Mouse (Mus musculus) Patski (cell line): ENCODE measurements around the gene Defb22. TPM values are rescaled to one million over a fixed set of nuclear protein-coding genes. Genes with fewer than 3 reads are reported as not detected.

Experiments used
- ATAC-seq: fragments of 100-300 bp; one replicate; pipeline ENCODE4 v1.8.0; 2021
- CTCF ChIA-PET: fragments of 350-600 bp; sonication (Branson Sonifier 250); formaldehyde crosslinking; loops from one replicate; lab custom pipeline; 2022; ENCODE audit warnings: inconsistent platforms; lab: Charles Lee
- POLR2A ChIA-PET: fragments of 350-600 bp; sonication (Branson Sonifier 250); formaldehyde crosslinking; loops from one replicate; lab custom pipeline; 2022; ENCODE audit warnings: antibody characterized with exemption, inconsistent platforms; lab: Charles Lee
- DNase-seq: peaks from one replicate; pipeline ENCODE4 v3.0.0-alpha.2; 2011; ENCODE audit warnings: low read depth, low spot score
- H3K27me3 ChIP-seq: fragments of 371-371 bp; one replicate; pipeline ENCODE4 v1.5.1; 2021
- CTCF ChIP-seq: fragments of 100-300 bp; IDR thresholded peaks from one replicate; pipeline ENCODE4 v1.5.1; 2021
- in situ Hi-C: fragments of 300-500 bp; cut with MboI; formaldehyde crosslinking; loops from 3 replicates; pipeline ENCODE4 v1.11.1; 2018; ENCODE audit warnings: low pct_unique_long_range_greater_than_20kb, mixed read lengths
- polyA plus RNA-seq: library from polyadenylated mRNA; unstranded; gene quantifications from one replicate; pipeline ENCODE4 v1.2.3, GENCODE M21; 2021

The Defb22 gene
- polyA plus RNA-seq, 1 experiment from 2014 or later, result not detected

- POLR2A ChIA-PET, result no interaction called here
- DNase-seq, result no peak
- in situ Hi-C loops, result no loop called here
These were observed 9.1 kb downstream of the Defb22 start for GRCm38 (mm10) chr2:152480881-152481280.

GRCm38 (mm10) chr2:152476763-152477162 is 13.2 kb downstream of the Defb22 start, which contains the start of gene Defb20:
TSS of gene Defb20 (plus strand) at chr2:152477063.
- ChIA-PET POLR2A (no interaction called here), CTCF (interaction anchor here (1.6 kb wide), 1 partner anchor 13 kb away, joined by 5 read pairs; the partner anchor contains the start of gene Defb22)
- no peak for ATAC-seq
- no peaks in the 10 kb centered on the region for H3K27me3 ChIP-seq
- no peak for TF ChIP-seq CTCF
- no peak for DNase-seq
- in situ Hi-C loops, result loop anchor here (5.0 kb wide), 1 partner anchor 71 kb away; no protein-coding TSS in a partner anchor

More at GRCm38 (mm10) chr2:152480881-152481280, 9.1 kb downstream of the Defb22 start:
- CTCF ChIA-PET, result interaction anchor here (1.2 kb wide), 1 partner anchor 11 kb away, joined by 3 read pairs; no protein-coding TSS in a partner anchor
- H3K27me3 ChIP-seq, result no peaks in the 10 kb centered on the region
- TF ChIP-seq CTCF, result no peak
- no peak for ATAC-seq

- POLR2A ChIA-PET, result no interaction called here
- in situ Hi-C loops, result no loop called here
- peak; percentile 40 for TF ChIP-seq CTCF
- ATAC-seq, result no peak
- CTCF ChIA-PET, result interaction anchor here (0.8 to 3.6 kb wide), 3 partner anchors 54 to 79 kb away, joined by 4 to 13 read pairs (median 4); no protein-coding TSS in a partner anchor
- no peak for DNase-seq
- peaks cover 3% of the 10 kb centered on the region for H3K27me3 ChIP-seq
These were observed 17.5 kb downstream of the Defb22 start for GRCm38 (mm10) chr2:152472434-152472833.

- TF ChIP-seq CTCF, result peak; percentile 73
- DNase-seq (peak; percentile 24), ATAC-seq (no peak)
- peaks cover 3% of the 10 kb centered on the region for H3K27me3 ChIP-seq
- in situ Hi-C loops, result no loop called here
- CTCF ChIA-PET, result interaction anchor here (1.0 to 3.6 kb wide), 2 partner anchors 73 to 116 kb away, joined by 5 to 13 read pairs; no protein-coding TSS in a partner anchor
- POLR2A ChIA-PET, result no interaction called here
These were observed 19.0 kb downstream of the Defb22 start for GRCm38 (mm10) chr2:152470973-152471372.

GRCm38 (mm10) chr2:152464570-152465150 is 25.3 kb downstream of the Defb22 start, which contains the start of gene Defb23:
TSS of gene Defb23 (minus strand) at chr2:152464620.
- POLR2A ChIA-PET, result interaction anchor here (0.6 kb wide), 1 partner anchor 46 kb away, joined by 5 read pairs; no protein-coding TSS in a partner anchor
- in situ Hi-C loops, result no loop called here
- ATAC-seq (no peak), DNase-seq (no peak)
- peaks cover 3% of the 10 kb centered on the region for H3K27me3 ChIP-seq
- CTCF ChIA-PET, result interaction anchor here (2.1 kb wide), 1 partner anchor 80 kb away, joined by 6 read pairs; no protein-coding TSS in a partner anchor
- TF ChIP-seq CTCF, result peak; percentile 28

- ChIA-PET CTCF (no interaction called here), POLR2A (no interaction called here)
- no peak for TF ChIP-seq CTCF
- ATAC-seq (no peak), DNase-seq (peak; percentile 10)
- no peaks in the 10 kb centered on the region for H3K27me3 ChIP-seq
- in situ Hi-C loops, result no loop called here
These were observed 30.7 kb downstream of the Defb22 start for GRCm38 (mm10) chr2:152459241-152459640.

- ChIA-PET POLR2A (interaction anchor here (0.6 kb wide), 1 partner anchor 43 kb away, joined by 4 read pairs; no protein-coding TSS in a partner anchor), CTCF (interaction anchor here (0.9 to 1.1 kb wide), 2 partner anchors 16 to 92 kb away, joined by 3 read pairs; no protein-coding TSS in a partner anchor)
- no peaks in the 10 kb centered on the region for H3K27me3 ChIP-seq
- in situ Hi-C loops, result no loop called here
- DNase-seq (no peak), ATAC-seq (no peak)
- TF ChIP-seq CTCF, result no peak
These were observed 37.7 kb downstream of the Defb22 start for GRCm38 (mm10) chr2:152452101-152452781.

- CTCF ChIA-PET, result interaction anchor here (1.1 to 3.5 kb wide), 2 partner anchors 91 to 94 kb away, joined by 3 to 15 read pairs; no protein-coding TSS in a partner anchor
- DNase-seq (no peak), ATAC-seq (no peak)
- peak; percentile 69 for TF ChIP-seq CTCF
- POLR2A ChIA-PET, result no interaction called here
- H3K27me3 ChIP-seq, result no peaks in the 10 kb centered on the region
- in situ Hi-C loops, result no loop called here
These were observed 39.7 kb downstream of the Defb22 start for GRCm38 (mm10) chr2:152450241-152450640.

- no peak for TF ChIP-seq CTCF
- ATAC-seq, result no peak
- in situ Hi-C loops, result no loop called here
- H3K27me3 ChIP-seq, result no peaks in the 10 kb centered on the region
- ChIA-PET CTCF (interaction anchor here (0.6 to 3.5 kb wide), 4 partner anchors 10 to 168 kb away, joined by 3 to 15 read pairs (median 4); no protein-coding TSS in a partner anchor), POLR2A (interaction anchor here (0.7 kb wide), 1 partner anchor 99 kb away, joined by 3 read pairs; no protein-coding TSS in a partner anchor)
- no peak for DNase-seq
These were observed 42.5 kb downstream of the Defb22 start for GRCm38 (mm10) chr2:152447461-152447860.

- POLR2A ChIA-PET, result no interaction called here
- no peak for TF ChIP-seq CTCF
- CTCF ChIA-PET, result interaction anchor here (0.8 kb wide), 1 partner anchor 98 kb away, joined by 3 read pairs; no protein-coding TSS in a partner anchor
- H3K27me3 ChIP-seq, result no peaks in the 10 kb centered on the region
- DNase-seq, result no peak
- in situ Hi-C loops, result no loop called here
- ATAC-seq, result no peak
These were observed 43.3 kb downstream of the Defb22 start for GRCm38 (mm10) chr2:152446642-152447041.
